Mouse (Mus musculus): ENCODE measurements around the gene Sec61g. TPM values are rescaled to one million over a fixed set of nuclear protein-coding genes. Genes with fewer than 3 reads are reported as not detected.

Sec61g gene
- 11.9 TPM in 1 of 2 replicates, not detected in the other for polyA plus RNA-seq (2012; ENCODE audit: insufficient read depth, low replicate concordance)

DNA sequence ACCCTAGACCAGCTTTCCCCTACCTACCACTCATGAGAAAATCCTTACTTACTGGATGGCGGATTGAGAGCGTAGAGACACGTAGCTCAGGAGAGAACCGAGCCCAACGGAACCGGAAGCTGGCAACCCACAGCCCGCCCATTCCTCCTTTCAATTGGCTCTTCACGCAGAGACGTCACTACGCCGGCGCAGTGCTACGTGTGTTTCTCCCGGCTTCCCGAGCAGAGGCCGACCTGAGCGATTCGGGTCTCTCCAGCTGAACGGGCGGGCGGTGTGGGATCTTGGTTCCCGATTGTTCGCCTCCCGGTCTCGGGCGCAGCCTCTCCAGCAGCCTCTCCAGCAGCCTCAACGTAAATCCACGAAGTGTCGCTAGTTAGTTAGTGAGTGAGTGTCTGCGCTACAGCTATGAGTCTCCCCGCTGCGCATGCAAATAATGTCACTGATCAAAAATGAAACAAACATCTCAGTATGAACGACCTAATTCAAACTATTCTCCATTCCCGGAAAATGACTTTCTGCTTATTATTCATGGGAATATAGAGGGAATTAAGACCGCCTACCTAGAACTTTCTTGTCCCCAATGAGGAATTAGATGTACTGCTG lies at the start of gene Sec61g:
Gene Sec61g, minus strand, starts transcription at position 433 of the 603 bp plus-strand sequence.
- no peaks in the 10 kb centered on the region for H3K9me3 ChIP-seq
- H3K4me1 ChIP-seq = peaks cover 28% of the 10 kb centered on the region; the same call in 1 of the 2 replicates
- peaks cover 32% of the 10 kb centered on the region for H3K36me3 ChIP-seq (replicated peaks; ENCODE audit: low read length)
- H3K27me3 ChIP-seq (replicated peaks) = no peaks in the 10 kb centered on the region
- peak; percentile 68 for TF ChIP-seq FLI1 (IDR thresholded peaks at IDR 0.05; ENCODE audit: low read length)
- TF ChIP-seq GATA1 (IDR thresholded peaks at IDR 0.05; ENCODE audit: borderline replicate concordance, low read length) = no peak
- peak within 1 kb of the TSS; percentile 99 for H3K4me3 ChIP-seq (replicated peaks)

DNA sequence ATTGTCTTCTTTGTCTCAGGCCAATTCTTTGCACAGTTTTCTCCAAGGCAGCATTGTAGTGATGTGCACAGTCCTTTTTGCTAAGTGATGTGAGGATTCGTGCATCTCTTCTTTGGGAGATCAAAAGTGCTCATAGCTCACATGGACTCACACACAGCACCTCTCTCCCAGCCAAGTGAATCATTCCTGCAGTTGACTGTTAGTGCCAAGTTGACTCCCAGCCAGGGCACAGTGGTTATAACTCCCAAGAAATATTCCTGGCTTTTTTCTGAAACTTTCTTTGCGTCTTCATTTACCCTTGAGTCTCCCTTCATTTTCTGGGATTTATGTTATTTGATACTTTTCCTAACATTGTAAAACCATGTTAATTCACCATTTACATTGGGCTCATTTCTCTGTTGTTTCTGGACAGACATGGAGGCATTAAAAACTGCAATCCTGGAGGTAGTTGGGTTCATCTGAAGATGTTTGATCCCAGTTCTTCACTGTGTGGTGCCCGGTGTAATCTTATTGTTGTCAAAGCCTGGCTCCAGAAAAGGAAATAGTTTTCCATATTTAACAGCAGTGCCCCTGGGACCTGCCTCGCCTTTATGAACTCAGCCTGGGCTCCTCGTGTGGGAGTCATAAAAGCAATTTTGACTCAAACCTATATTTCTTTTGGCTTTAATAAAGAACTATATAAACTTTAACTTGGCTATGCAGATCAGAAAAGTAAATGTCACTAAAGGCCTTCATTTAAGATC lies 38.3 kb upstream of the Sec61g start:
- H3K4me1 ChIP-seq = no peaks in the 10 kb centered on the region
- H3K4me3 ChIP-seq (replicated peaks) = no peak overlapping the region
- H3K36me3 ChIP-seq (replicated peaks; ENCODE audit: low read length) = no peaks in the 10 kb centered on the region
- H3K27me3 ChIP-seq (replicated peaks) = no peaks in the 10 kb centered on the region
- TF ChIP-seq FLI1 (IDR thresholded peaks at IDR 0.05; ENCODE audit: low read length) = no peak
- no peak for TF ChIP-seq GATA1 (IDR thresholded peaks at IDR 0.05; ENCODE audit: borderline replicate concordance, low read length)
- no peaks in the 10 kb centered on the region for H3K9me3 ChIP-seq

DNA sequence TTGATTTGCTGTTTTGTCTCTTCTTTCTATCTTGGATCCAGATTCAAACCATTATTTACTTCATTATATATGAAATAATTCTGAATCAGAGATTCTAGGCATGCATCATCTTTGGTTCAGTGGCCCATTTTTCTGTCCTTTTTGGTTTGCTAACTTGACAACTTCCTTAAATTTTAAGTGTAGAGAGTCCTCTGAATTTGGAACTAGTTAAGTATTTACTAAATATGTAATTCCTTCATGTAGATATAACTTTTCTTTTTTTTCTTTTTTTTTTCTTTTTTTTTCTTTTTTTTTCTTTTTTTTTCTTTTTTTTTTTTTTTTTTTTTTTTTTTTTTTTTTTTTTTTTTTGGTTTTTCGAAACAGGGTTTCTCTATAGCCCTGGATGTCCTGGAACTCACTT lies 29.1 kb upstream of the Sec61g start:
- no peaks in the 10 kb centered on the region for H3K4me1 ChIP-seq
- H3K4me3 ChIP-seq (replicated peaks) = no peak overlapping the region
- no peaks in the 10 kb centered on the region for H3K27me3 ChIP-seq (replicated peaks)
- no peaks in the 10 kb centered on the region for H3K36me3 ChIP-seq (replicated peaks; ENCODE audit: low read length)
- no peak for TF ChIP-seq FLI1 (IDR thresholded peaks at IDR 0.05; ENCODE audit: low read length)
- TF ChIP-seq GATA1 (IDR thresholded peaks at IDR 0.05; ENCODE audit: borderline replicate concordance, low read length) = no peak
- no peaks in the 10 kb centered on the region for H3K9me3 ChIP-seq

DNA sequence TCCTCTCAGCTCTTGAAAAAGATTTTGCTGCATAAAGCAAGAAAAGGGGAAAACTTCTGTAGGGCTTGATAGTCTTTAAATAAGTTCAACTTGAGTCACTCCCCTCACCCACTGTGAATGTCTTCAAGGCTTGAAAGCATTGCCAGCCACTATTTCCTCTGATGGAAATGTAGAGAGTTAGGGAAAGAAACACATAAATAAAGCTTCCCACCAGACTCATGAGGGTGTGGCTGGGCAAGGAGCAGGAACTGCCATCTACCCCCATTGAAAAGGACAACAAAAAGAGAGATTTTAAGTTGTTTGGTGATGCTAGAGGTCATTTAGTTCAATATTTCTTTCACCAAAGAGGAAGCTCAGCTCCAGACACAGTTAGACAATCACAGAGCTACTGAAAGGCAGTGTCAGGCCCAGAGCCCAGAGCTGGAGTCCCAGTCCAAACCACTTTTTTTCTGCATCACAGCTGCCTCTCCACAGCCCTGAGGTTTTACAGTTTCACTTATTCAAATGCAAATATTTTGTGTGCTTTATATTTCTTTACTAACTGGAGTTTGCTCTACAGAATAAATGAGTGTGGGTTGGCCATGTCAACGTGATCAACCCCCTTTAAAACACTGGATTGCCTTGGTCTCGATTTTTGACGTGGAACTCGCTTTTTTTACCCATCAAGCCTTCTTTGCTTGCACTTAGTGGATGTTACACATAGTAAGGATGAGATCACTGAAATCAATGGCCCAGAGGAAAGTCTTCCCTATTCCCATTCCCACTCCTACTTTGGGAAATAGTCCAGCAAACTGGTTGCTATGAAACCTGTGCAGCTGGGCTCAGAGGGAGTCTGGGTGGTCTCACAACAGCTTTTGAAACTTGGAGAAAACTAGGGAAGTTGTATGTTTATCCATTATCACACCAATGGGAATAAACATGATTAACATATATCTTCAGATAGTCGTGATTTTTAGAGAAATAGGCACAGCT lies 26.6 kb upstream of the Sec61g start:
- no peak for TF ChIP-seq GATA1 (IDR thresholded peaks at IDR 0.05; ENCODE audit: borderline replicate concordance, low read length)
- H3K4me1 ChIP-seq = no peaks in the 10 kb centered on the region
- no peaks in the 10 kb centered on the region for H3K36me3 ChIP-seq (replicated peaks; ENCODE audit: low read length)
- no peak overlapping the region for H3K4me3 ChIP-seq (replicated peaks)
- no peaks in the 10 kb centered on the region for H3K27me3 ChIP-seq (replicated peaks)
- H3K9me3 ChIP-seq = no peaks in the 10 kb centered on the region

DNA sequence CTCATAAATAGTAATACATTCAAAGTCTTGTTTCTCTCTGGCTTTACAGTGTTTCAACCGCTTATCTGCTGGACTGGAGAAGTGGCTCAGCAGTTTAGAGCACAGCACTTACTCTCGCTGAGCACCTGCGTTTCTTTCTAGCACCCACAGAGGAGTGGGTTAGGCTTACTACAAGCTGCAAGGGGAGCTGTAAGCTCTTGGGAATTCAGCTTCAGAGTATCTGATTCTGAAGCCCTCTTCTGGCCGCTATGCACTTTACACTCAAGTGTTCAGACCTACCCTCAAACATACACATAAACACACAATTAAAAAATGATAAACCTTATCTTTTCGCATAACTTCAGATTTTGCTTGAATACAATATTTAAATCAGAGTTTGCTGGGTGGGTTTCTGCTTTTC lies 24.6 kb upstream of the Sec61g start:
- H3K4me3 ChIP-seq (replicated peaks) = peak overlapping the region; percentile 53
- H3K4me1 ChIP-seq = no peaks in the 10 kb centered on the region
- no peaks in the 10 kb centered on the region for H3K36me3 ChIP-seq (replicated peaks; ENCODE audit: low read length)
- no peaks in the 10 kb centered on the region for H3K9me3 ChIP-seq
- no peaks in the 10 kb centered on the region for H3K27me3 ChIP-seq (replicated peaks)
- no peak for TF ChIP-seq FLI1 (IDR thresholded peaks at IDR 0.05; ENCODE audit: low read length)
- TF ChIP-seq GATA1 (IDR thresholded peaks at IDR 0.05; ENCODE audit: borderline replicate concordance, low read length) = no peak

DNA sequence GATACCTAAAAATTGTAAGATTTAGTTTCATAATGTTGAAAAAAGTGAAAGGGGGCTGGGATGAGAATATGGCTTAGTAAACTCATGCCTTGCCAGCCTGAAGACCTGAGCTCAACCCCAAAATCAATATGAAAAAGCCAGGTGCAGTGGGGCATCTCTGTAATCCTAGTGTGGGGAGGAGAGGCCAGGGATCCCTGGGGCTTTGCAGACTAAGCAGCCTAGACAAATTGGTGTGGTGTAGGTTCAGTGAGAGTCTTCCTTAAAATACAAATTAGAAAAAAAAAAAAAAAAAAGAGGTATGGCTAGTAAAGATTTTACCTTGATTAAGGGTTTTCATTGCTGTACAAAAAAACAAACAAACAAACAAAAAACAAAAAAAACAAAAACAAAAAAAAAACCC lies 20.6 kb upstream of the Sec61g start:
- no peaks in the 10 kb centered on the region for H3K36me3 ChIP-seq (replicated peaks; ENCODE audit: low read length)
- no peak for TF ChIP-seq GATA1 (IDR thresholded peaks at IDR 0.05; ENCODE audit: borderline replicate concordance, low read length)
- no peak for TF ChIP-seq FLI1 (IDR thresholded peaks at IDR 0.05; ENCODE audit: low read length)
- no peaks in the 10 kb centered on the region for H3K9me3 ChIP-seq
- 0 out of 2 replicates have a peak, but pooled peaks cover 4% of the 10 kb centered on the region for H3K4me1 ChIP-seq
- no peak overlapping the region for H3K4me3 ChIP-seq (replicated peaks)
- no peaks in the 10 kb centered on the region for H3K27me3 ChIP-seq (replicated peaks)

DNA sequence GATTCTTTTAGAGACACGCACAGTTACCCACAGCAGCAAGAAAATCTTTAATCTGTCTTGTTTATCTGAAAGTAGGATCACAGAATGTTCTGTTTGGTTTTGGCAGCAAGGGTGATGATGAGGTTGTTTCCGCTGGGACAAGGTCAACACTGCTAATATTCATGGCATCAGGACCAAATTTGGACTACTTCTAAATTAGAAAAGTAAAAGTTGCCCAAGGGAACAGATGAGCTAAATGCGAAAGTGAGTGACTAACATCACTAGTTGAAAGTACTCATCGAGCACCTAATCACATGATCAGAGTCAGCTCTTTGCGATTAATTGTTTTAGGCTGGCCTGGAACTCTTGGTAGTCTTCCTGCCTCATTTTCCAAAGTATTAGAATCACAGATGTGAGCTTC lies 20.1 kb upstream of the Sec61g start:
- Histone ChIP-seq H3K36me3 (replicated peaks; ENCODE audit: low read length) (no peaks in the 10 kb centered on the region), H3K27me3 (replicated peaks) (no peaks in the 10 kb centered on the region)
- TF ChIP-seq GATA1 (IDR thresholded peaks at IDR 0.05; ENCODE audit: borderline replicate concordance, low read length) (no peak), FLI1 (IDR thresholded peaks at IDR 0.05; ENCODE audit: low read length) (no peak)

DNA sequence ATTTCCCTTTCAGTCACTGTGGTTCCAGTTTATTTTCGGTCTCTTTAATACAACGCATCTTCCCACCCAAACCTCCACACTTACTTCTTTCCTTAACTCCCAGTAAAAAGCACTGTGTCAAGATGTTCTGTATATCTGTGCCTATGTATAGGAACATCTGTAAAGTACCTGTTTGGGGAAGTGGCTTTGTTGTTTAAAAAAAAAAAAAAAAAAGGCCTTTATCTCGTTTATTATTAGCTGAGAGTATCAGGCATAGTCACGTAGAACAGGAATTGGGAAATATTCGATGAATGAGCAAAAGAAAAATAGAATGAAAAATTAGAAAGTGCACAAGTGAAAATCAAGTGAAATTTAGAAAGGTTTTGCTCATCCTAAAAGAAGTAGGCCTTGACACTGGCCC lies 19.5 kb upstream of the Sec61g start:
- Histone ChIP-seq H3K36me3 (replicated peaks; ENCODE audit: low read length) (no peaks in the 10 kb centered on the region), H3K27me3 (replicated peaks) (no peaks in the 10 kb centered on the region), H3K4me3 (replicated peaks) (no peak overlapping the region), H3K9me3 (no peaks in the 10 kb centered on the region), H3K4me1 (0 out of 2 replicates have a peak, but pooled peaks cover 4% of the 10 kb centered on the region)
- TF ChIP-seq GATA1 (IDR thresholded peaks at IDR 0.05; ENCODE audit: borderline replicate concordance, low read length) (no peak), FLI1 (IDR thresholded peaks at IDR 0.05; ENCODE audit: low read length) (no peak)

More for the DNA sequence above, 20.1 kb upstream of the Sec61g start:
- no peaks in the 10 kb centered on the region for H3K9me3 ChIP-seq
- H3K4me1 ChIP-seq = 0 out of 2 replicates have a peak, but pooled peaks cover 4% of the 10 kb centered on the region
- no peak overlapping the region for H3K4me3 ChIP-seq (replicated peaks)

DNA sequence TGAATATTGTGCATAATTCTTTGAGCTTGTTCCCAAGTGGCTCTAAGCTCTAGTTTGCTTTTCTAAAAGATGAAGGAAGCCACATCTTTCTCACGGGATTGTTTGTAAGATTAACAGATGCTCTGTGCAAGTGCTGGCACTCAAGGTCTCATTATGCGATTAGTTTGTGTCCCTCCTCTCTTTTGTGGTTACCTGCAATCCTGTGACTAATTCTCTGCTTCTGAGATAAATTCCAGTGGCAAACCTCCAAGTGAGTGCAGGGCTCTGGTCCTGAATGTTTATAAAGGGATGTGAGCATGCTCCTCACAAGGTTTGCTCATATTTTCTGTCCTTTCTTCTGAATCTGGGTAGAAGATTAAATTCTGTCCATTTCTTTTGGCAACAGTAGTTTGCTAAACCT lies 18.2 kb upstream of the Sec61g start:
- Histone ChIP-seq H3K4me1 (0 out of 2 replicates have a peak, but pooled peaks cover 4% of the 10 kb centered on the region), H3K27me3 (replicated peaks) (no peaks in the 10 kb centered on the region), H3K9me3 (no peaks in the 10 kb centered on the region), H3K36me3 (replicated peaks; ENCODE audit: low read length) (no peaks in the 10 kb centered on the region), H3K4me3 (replicated peaks) (no peak overlapping the region)
- TF ChIP-seq GATA1 (IDR thresholded peaks at IDR 0.05; ENCODE audit: borderline replicate concordance, low read length) = no peak

All from megakaryocyte, embryonic 14.5 days (primary cell).